Mouse (Mus musculus): ENCODE data around the gene Smim14.
"Not testable (repeated sequence)": the region's sequence is repeated elsewhere in the genome, so short reads cannot be mapped to it uniquely, and the experiment has no call there.

Smim14 gene

DNA sequence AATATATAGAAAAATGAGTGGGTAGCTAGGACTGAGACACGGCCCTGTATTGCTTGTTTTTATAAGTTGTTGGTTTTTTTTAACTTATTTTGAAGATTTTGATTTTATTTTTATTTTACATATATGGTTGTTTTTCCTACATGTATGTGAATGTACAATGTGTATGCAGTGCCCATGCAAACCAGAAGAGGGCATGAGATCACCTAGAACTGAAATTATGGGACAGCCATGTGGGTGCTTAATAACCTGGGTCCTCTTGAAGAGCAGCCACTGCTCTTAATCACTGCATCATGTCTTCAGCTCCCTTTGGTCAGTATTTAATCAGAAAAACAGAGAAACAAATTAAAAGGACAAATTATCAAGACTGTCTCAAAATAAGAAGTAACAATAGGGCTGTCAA, 15.2 kb downstream of the Smim14 start:
- DNase-seq (ENCODE audit: low read depth, low spot score) = peak; percentile 38

DNA sequence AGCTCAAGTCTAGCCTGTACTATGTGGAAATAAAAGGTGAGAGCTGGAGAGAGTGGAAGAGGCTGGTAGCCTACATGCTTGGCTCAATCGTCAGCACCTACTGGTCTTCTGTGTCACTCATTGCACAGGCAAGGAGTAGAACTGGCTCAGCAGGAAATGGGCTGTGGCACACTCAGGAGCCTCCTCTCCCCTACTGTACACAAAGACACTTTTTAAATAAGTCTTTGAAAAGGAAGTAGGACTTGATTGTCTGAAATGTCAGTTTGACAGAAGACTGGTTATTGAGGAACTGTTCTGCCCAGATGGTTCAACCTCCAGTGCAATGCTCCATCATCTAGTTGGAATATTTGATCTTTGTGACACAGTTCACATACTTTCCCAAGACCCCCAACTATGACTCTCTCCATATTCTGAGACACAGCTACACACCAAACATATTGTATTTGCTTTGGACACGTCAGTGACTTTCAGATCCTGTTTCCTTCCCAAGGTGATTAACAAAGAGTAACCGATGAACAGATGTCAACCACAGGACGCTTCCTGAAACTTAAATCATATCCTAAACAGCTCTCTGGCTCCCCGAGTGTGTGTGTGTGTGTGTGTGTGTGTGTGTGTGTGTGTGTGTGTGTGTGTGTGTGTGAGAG, 22.2 kb downstream of the Smim14 start:
- DNase-seq (ENCODE audit: low read depth, low spot score) = no peak

DNA sequence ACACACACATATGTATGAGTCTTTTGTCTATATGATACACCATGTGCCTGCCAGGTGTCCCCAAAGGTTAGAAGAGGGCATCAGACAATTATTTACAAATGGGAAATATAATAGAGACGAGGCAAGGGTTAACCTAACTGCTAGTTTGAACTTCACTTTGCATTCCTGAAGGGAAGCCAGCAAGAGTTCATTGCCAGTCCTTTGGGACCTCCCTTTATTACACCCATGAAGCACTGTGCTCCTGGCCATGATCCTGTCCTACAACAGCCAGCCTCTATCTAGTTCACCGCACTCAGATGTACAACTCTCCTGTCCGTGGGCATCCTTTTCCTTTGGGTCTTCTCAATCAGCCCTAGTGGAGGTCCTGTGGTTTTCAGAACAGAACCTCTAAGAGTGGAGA, 23.5 kb downstream of the Smim14 start:
- no peak for DNase-seq (ENCODE audit: low read depth, low spot score)

- no peak for DNase-seq (ENCODE audit: low read depth, low spot score)
These were observed 28.6 kb downstream of the Smim14 start for GRCm38 (mm10) chr5:65508395-65508794.

- DNase-seq (ENCODE audit: low read depth, low spot score) = peak; percentile 66
These were observed 31.2 kb downstream of the Smim14 start for GRCm38 (mm10) chr5:65505786-65506185.

GRCm38 (mm10) chr5:65501407-65501806, 35.6 kb downstream of the Smim14 start:
- no peak for DNase-seq (ENCODE audit: low read depth, low spot score)

GRCm38 (mm10) chr5:65500231-65500630, 36.8 kb downstream of the Smim14 start:
- no peak for DNase-seq (ENCODE audit: low read depth, low spot score)

- DNase-seq (ENCODE audit: low read depth, low spot score) = peak; percentile 94
These were observed 44.1 kb downstream of the Smim14 start, which contains the start of gene Gm43552 for GRCm38 (mm10) chr5:65492716-65493531. Gene Gm43552, minus strand, starts transcription at chr5:65492833.

DNA sequence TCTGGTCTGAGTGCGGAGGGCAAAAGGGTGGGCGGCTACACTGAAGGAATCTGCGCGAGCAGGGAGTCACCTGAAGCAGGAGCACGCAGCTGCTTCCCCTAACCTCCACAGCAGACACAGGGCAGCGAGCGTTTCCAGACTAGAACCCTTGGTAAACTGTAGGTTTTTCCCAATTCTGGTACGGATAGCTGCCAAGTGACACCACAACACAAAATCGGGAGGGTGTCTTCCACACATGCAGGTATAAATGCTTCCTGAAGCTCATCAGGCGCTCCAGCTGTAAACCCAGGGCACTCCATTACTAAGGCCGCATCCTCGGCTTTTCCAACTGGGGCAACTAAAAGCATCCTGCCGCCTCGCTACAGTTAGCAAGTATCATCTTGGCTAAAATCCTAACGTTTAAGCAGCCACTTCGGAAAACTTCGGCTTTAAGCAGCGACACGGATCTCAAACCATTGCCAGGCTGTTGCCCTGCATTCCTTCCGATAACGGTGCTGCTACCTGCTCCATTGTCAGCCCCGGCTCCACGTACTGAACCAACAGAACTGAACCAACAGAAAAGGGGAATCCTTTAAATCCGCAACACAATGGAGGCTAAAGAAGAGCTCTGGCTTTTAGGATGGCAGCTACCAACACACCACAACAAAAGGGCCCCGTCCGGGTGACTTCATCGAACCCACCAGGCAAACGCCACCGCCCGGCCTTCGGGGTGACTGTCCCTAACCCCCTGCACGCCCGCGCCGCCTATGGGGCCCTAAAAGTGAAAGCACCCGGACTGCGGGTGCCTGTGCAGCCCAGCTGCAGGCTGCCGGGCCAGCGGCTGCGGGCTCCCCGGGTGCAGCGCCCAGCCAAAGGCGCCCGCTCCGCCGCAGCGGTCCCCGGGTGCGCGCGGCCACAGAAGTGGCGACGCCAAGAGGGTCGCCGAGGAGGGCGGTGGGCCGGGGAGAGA, 44.9 kb downstream of the Smim14 start:
- DNase-seq (ENCODE audit: low read depth, low spot score) = peak; percentile 70

- no peak for DNase-seq (ENCODE audit: low read depth, low spot score)
These were observed 47.2 kb downstream of the Smim14 start for GRCm38 (mm10) chr5:65489830-65490229.

- peak; percentile 46 for DNase-seq (ENCODE audit: low read depth, low spot score)
These were observed 48.3 kb downstream of the Smim14 start for GRCm38 (mm10) chr5:65488725-65489124.

DNA sequence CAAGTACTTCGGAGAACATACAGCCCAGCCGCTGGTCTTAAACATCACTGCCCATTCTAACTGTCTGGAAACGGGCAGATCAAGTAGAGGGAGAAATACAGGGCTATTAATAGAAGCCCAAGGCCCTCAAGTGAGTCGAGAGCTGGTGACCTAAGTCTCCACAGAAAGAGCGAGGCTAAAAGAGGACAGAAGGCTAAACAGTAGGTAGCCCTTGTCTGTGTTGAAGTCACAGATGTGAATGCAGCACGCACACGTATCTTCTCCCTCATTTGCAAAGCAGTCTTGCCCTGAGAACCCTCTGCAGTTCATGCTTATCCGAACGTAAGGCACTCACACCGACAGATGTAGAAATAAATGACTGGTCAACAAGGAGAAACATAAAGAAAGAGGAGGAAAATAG, 49.6 kb downstream of the Smim14 start:
- DNase-seq (ENCODE audit: low read depth, low spot score) = no peak

- DNase-seq (ENCODE audit: low read depth, low spot score) = no peak
These were observed 50.5 kb downstream of the Smim14 start for GRCm38 (mm10) chr5:65486514-65486913.

- DNase-seq (ENCODE audit: low read depth, low spot score) = no peak
These were observed 54.0 kb downstream of the Smim14 start for GRCm38 (mm10) chr5:65482996-65483395.

GRCm38 (mm10) chr5:65480511-65480910, 56.5 kb downstream of the Smim14 start:
- DNase-seq (ENCODE audit: low read depth, low spot score) = no peak

GRCm38 (mm10) chr5:65479681-65480445, 57.1 kb downstream of the Smim14 start:
- DNase-seq (ENCODE audit: low read depth, low spot score) = no peak

DNA sequence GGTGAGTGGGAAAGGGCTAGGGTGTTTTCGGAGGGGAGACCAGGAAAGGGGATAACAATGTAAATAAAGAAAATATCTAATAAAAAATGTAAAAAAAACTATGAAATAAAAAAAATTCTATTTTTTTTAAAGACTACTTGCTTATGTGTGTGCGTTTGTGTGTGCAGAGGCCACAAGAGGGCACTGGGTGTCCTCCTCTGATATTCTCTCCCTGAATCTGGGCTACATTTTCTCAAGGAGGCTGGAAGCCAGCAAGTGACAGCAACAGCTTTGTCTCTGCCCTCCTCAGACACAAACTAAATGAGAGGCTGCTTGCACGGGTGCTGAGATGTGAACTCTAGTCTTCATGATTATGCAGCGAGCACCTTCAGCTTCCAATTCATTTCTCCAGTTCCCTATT, 58.8 kb downstream of the Smim14 start:
- DNase-seq (ENCODE audit: low read depth, low spot score) = no peak

- DNase-seq (ENCODE audit: low read depth, low spot score) = not testable (repeated sequence)
These were observed 60.2 kb downstream of the Smim14 start for GRCm38 (mm10) chr5:65476739-65477138.

DNA sequence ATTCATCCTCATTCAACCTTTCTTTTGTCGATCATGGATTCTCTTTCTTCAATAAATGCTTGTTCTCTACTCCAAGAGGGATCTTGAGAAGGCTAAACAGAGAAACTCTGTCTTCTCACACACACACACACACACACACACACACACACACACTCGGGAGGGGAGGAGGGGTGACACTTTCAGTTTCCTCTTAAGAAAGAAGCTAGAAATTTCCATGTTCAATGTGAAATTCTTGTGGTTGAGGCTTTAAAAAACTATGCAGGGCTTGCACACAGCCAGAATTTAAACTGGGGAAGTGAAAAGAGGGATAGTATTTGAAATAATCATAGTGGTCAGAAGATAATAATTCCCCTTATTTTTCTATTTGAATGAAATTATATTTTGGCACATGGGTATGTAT, 61.2 kb downstream of the Smim14 start:
- DNase-seq (ENCODE audit: low read depth, low spot score) = no peak

GRCm38 (mm10) chr5:65469766-65470165, 67.2 kb downstream of the Smim14 start:
- no peak for DNase-seq (ENCODE audit: low read depth, low spot score)

DNA sequence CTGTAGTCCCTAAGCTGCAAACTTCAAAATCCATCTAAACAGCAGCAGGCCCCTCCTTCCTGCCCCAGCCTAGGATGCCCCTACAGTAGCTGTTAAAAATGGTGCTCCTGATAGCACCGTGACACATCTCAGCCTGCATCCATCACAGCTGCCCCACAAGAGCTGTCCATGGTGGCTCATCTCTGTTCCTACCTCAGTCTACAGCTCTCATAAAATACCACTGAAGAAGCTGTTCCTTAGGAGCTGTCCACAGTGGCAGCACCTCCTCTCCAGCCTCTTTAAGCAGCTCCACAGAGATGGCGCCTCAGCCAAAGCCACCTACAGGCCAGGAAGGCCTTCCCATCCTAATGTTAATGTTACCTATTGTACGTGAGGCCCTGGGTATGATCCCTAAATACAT, 70.1 kb downstream of the Smim14 start:
- DNase-seq (ENCODE audit: low read depth, low spot score) = peak; percentile 92

All from R1 (cell line).